In genomic region chr17:57275111-57275996, GRCm38 (mm10) we compare ENCODE assay signal across 8 mouse cellular contexts. TPM values are rescaled to one million over a fixed set of nuclear protein-coding genes. Genes with fewer than 3 reads are reported as not detected.
DNase-seq lines count a peak whose midpoint lies in the region; ATAC-seq and TF ChIP-seq lines count a peak whose summit lies in the region.

No protein-coding gene starts in this region.

- TF ChIP-seq POLR2A in bone marrow macrophage, adult 2 months (IDR thresholded peaks at IDR 0.05; ENCODE audit: borderline replicate concordance, low read depth, low read length) = peak; percentile 56; the same call in 1 of the 2 replicates

- TF ChIP-seq CTCF in bone marrow macrophage, adult 2 months (IDR thresholded peaks at IDR 0.05; ENCODE audit: low read depth, low read length) = no peak

- ATAC-seq in embryonic facial prominence, embryonic 15.5 days (ENCODE audit: insufficient number of reproducible peaks, low FRiP score, low TSS enrichment, low read depth) = peak; percentile 83
- ATAC-seq in heart, embryonic 12.5 days (ENCODE audit: insufficient number of reproducible peaks, low FRiP score) = peak; percentile 89
- peak; percentile 88 for ATAC-seq in kidney, embryonic 16.5 days (ENCODE audit: low FRiP score, low TSS enrichment)
- ATAC-seq in liver, embryonic 12.5 days = peak; percentile 77

- WGBS in embryonic facial prominence, embryonic 15.5 days = under 1% methylated on average over 53 of the region's 53 CpGs
- under 1% methylated on average over 53 of the region's 53 CpGs for WGBS in heart, embryonic 12.5 days
- WGBS in kidney, embryonic 16.5 days = under 1% methylated on average over 49 of the region's 53 CpGs
- under 1% methylated on average over 46 of the region's 53 CpGs for WGBS in liver, embryonic 12.5 days (ENCODE audit: insufficient replicate concordance)

- peak overlapping the region; percentile 84 for H3K4me2 ChIP-seq in embryonic facial prominence, embryonic 15.5 days (replicated peaks)
- peak overlapping the region; percentile 85 for H3K4me2 ChIP-seq in heart, embryonic 12.5 days
- H3K4me2 ChIP-seq in kidney, embryonic 16.5 days (replicated peaks; ENCODE audit: low read depth, low read length) = peak overlapping the region; percentile 83
- peak overlapping the region; percentile 81 for H3K4me2 ChIP-seq in liver, embryonic 12.5 days

- H3K9me3 ChIP-seq in embryonic facial prominence, embryonic 15.5 days (replicated peaks) = no peaks in the 10 kb centered on the region
- no peaks in the 10 kb centered on the region for H3K9me3 ChIP-seq in heart, embryonic 12.5 days (replicated peaks)
- H3K9me3 ChIP-seq in kidney, embryonic 16.5 days (ENCODE audit: low read length) = no peaks in the 10 kb centered on the region
- H3K9me3 ChIP-seq in liver, embryonic 12.5 days (replicated peaks) = no peaks in the 10 kb centered on the region

- H3K27ac ChIP-seq in bone marrow macrophage, adult 2 months (ENCODE audit: insufficient read depth, low read depth, low read length) = peak overlapping the region; percentile 80
- peak overlapping the region; percentile 48 for H3K27ac ChIP-seq in embryonic facial prominence, embryonic 15.5 days (replicated peaks)
- H3K27ac ChIP-seq in heart, embryonic 12.5 days (ENCODE audit: poor library complexity, severe bottlenecking) = no peak overlapping the region
- no peak overlapping the region; the same call in 1 of the 2 replicates for H3K27ac ChIP-seq in kidney, embryonic 16.5 days (ENCODE audit: low read length)
- H3K27ac ChIP-seq in liver, embryonic 12.5 days = no peak overlapping the region

- H3K4me3 ChIP-seq in bone marrow macrophage, adult 2 months (ENCODE audit: insufficient read depth, low read length) = peak overlapping the region; percentile 63
- H3K4me3 ChIP-seq in embryonic facial prominence, embryonic 15.5 days (replicated peaks) = peak overlapping the region; percentile 59
- peak overlapping the region; percentile 58 for H3K4me3 ChIP-seq in heart, embryonic 12.5 days
- H3K4me3 ChIP-seq in kidney, embryonic 16.5 days (ENCODE audit: low read length) = peak overlapping the region; percentile 61
- peak overlapping the region; percentile 51 for H3K4me3 ChIP-seq in liver, embryonic 12.5 days

- peaks cover 11% of the 10 kb centered on the region for H3K4me1 ChIP-seq in bone marrow macrophage, adult 2 months (ENCODE audit: control insufficient read depth, insufficient read depth, low read length)
- H3K4me1 ChIP-seq in embryonic facial prominence, embryonic 15.5 days = peaks cover 30% of the 10 kb centered on the region
- peaks cover 14% of the 10 kb centered on the region for H3K4me1 ChIP-seq in heart, embryonic 12.5 days (replicated peaks)
- peaks cover 19% of the 10 kb centered on the region for H3K4me1 ChIP-seq in kidney, embryonic 16.5 days (ENCODE audit: insufficient read depth, low read length)
- peaks cover 46% of the 10 kb centered on the region for H3K4me1 ChIP-seq in liver, embryonic 12.5 days

- 0 out of 2 replicates have a peak, but pooled peaks cover 4% of the 10 kb centered on the region for H3K27me3 ChIP-seq in embryonic facial prominence, embryonic 15.5 days
- peaks cover 49% of the 10 kb centered on the region for H3K27me3 ChIP-seq in heart, embryonic 12.5 days (replicated peaks)
- H3K27me3 ChIP-seq in kidney, embryonic 16.5 days (ENCODE audit: insufficient read depth, low read length) = no peaks in the 10 kb centered on the region
- H3K27me3 ChIP-seq in liver, embryonic 12.5 days (replicated peaks) = peaks cover 62% of the 10 kb centered on the region
- H3K27me3 ChIP-seq in splenic B cell, adult 2 months (ENCODE audit: control insufficient read depth, insufficient read depth, low read length, poor library complexity, severe bottlenecking) = no peaks in the 10 kb centered on the region

- H3K9ac ChIP-seq in embryonic facial prominence, embryonic 15.5 days = peak overlapping the region; percentile 50
- H3K9ac ChIP-seq in heart, embryonic 12.5 days = peak overlapping the region; percentile 58
- peak overlapping the region; percentile 66 for H3K9ac ChIP-seq in kidney, embryonic 16.5 days (replicated peaks; ENCODE audit: low read length)
- H3K9ac ChIP-seq in liver, embryonic 12.5 days = peak overlapping the region; percentile 50; the same call in 1 of the 2 replicates

- DNase-seq in B cell, adult 2 months = peak; percentile 88 to 90
- DNase-seq in naive thymus-derived CD4-positive, alpha-beta T cell, adult 2 months (ENCODE audit: low read depth) = peak; percentile 94
- peak; percentile 87 for DNase-seq in splenic B cell, adult 2 months (ENCODE audit: low read depth, low spot score)

- H3K36me3 ChIP-seq in embryonic facial prominence, embryonic 15.5 days = no peaks in the 10 kb centered on the region
- H3K36me3 ChIP-seq in heart, embryonic 12.5 days = no peaks in the 10 kb centered on the region
- H3K36me3 ChIP-seq in kidney, embryonic 16.5 days (ENCODE audit: insufficient read depth, low read length) = no peaks in the 10 kb centered on the region
- H3K36me3 ChIP-seq in liver, embryonic 12.5 days = no peaks in the 10 kb centered on the region
- no peaks in the 10 kb centered on the region for H3K36me3 ChIP-seq in splenic B cell, adult 2 months (ENCODE audit: control insufficient read depth, insufficient read depth, low read length, poor library complexity, severe bottlenecking)

RNA-seq across cellular contexts. Expression of gene Vav1, which starts 3.5 kb away (rescaled TPM):
- polyA plus RNA-seq in bone marrow macrophage, adult 2 months (2012; ENCODE audit: insufficient read depth, insufficient read length, missing spikeins) = 128 and 138 TPM in 2 replicates
- polyA plus RNA-seq in embryonic facial prominence, embryonic 15.5 days (2015; fragmentation: Nextera tagmentation; extraction: Ambion mirVana) = 4.3 and 4.4 TPM in 2 replicates
- 1.6 and 1.7 TPM in 2 replicates for polyA plus RNA-seq in heart, embryonic 12.5 days (2016; fragmentation: Nextera tagmentation; extraction: Ambion mirVana)
- polyA plus RNA-seq in kidney, embryonic 16.5 days (2015; fragmentation: Nextera tagmentation; extraction: Ambion mirVana) = 1.4 and 2.0 TPM in 2 replicates
- polyA plus RNA-seq in liver, embryonic 12.5 days (2016; fragmentation: Nextera tagmentation; extraction: Ambion mirVana) = 14.2 and 14.3 TPM in 2 replicates

RNA-seq across cellular contexts. Expression of gene Trip10, which starts 26.1 kb away (rescaled TPM):
- polyA plus RNA-seq in bone marrow macrophage, adult 2 months (2012; ENCODE audit: insufficient read depth, insufficient read length, missing spikeins) = 24.6 and 26.6 TPM in 2 replicates
- polyA plus RNA-seq in embryonic facial prominence, embryonic 15.5 days (2015; fragmentation: Nextera tagmentation; extraction: Ambion mirVana) = 36.8 and 41.7 TPM in 2 replicates
- polyA plus RNA-seq in heart, embryonic 12.5 days (2016; fragmentation: Nextera tagmentation; extraction: Ambion mirVana) = 41.6 and 45.4 TPM in 2 replicates
- 52.6 and 55.0 TPM in 2 replicates for polyA plus RNA-seq in kidney, embryonic 16.5 days (2015; fragmentation: Nextera tagmentation; extraction: Ambion mirVana)
- polyA plus RNA-seq in liver, embryonic 12.5 days (2016; fragmentation: Nextera tagmentation; extraction: Ambion mirVana) = 14.7 and 15.3 TPM in 2 replicates

RNA-seq across cellular contexts. Expression of gene Gpr108, which starts 27.1 kb away (rescaled TPM):
- polyA plus RNA-seq in bone marrow macrophage, adult 2 months (2012; ENCODE audit: insufficient read depth, insufficient read length, missing spikeins) = 60.4 and 60.7 TPM in 2 replicates
- 39.4 and 41.7 TPM in 2 replicates for polyA plus RNA-seq in embryonic facial prominence, embryonic 15.5 days (2015; fragmentation: Nextera tagmentation; extraction: Ambion mirVana)
- polyA plus RNA-seq in heart, embryonic 12.5 days (2016; fragmentation: Nextera tagmentation; extraction: Ambion mirVana) = 24.9 and 27.4 TPM in 2 replicates
- 39.0 and 42.8 TPM in 2 replicates for polyA plus RNA-seq in kidney, embryonic 16.5 days (2015; fragmentation: Nextera tagmentation; extraction: Ambion mirVana)
- polyA plus RNA-seq in liver, embryonic 12.5 days (2016; fragmentation: Nextera tagmentation; extraction: Ambion mirVana) = 18.2 and 18.4 TPM in 2 replicates

RNA-seq across cellular contexts. Expression of gene C3, which starts 47.4 kb away (rescaled TPM):
- 89.2 and 101 TPM in 2 replicates for polyA plus RNA-seq in bone marrow macrophage, adult 2 months (2012; ENCODE audit: insufficient read depth, insufficient read length, missing spikeins)
- polyA plus RNA-seq in embryonic facial prominence, embryonic 15.5 days (2015; fragmentation: Nextera tagmentation; extraction: Ambion mirVana) = 1.0 and 1.8 TPM in 2 replicates
- polyA plus RNA-seq in heart, embryonic 12.5 days (2016; fragmentation: Nextera tagmentation; extraction: Ambion mirVana) = 0.87 and 2.6 TPM in 2 replicates
- 1.1 and 2.4 TPM in 2 replicates for polyA plus RNA-seq in kidney, embryonic 16.5 days (2015; fragmentation: Nextera tagmentation; extraction: Ambion mirVana)
- polyA plus RNA-seq in liver, embryonic 12.5 days (2016; fragmentation: Nextera tagmentation; extraction: Ambion mirVana) = 95.1 and 100 TPM in 2 replicates

Comparison
In these comparisons a context has a peak if more than half of its experiments do, and no peak if none do; other contexts are left out.
1. H3K27ac ChIP-seq: peak in bone marrow macrophage, adult 2 months (single experiment) and embryonic facial prominence, embryonic 15.5 days (single experiment); none in heart, embryonic 12.5 days (single experiment), kidney, embryonic 16.5 days (single experiment) and liver, embryonic 12.5 days (single experiment).
2. Peak in every context shown above with its lines, with median percentiles within 50 percentile points of each other: DNase-seq, H3K4me3 ChIP-seq, ATAC-seq, H3K4me2 ChIP-seq and H3K9ac ChIP-seq.